Mouse (Mus musculus) spleen, adult 2 months (tissue): ENCODE results near the gene 1700069L16Rik.

Source experiments
- CTCF ChIP-seq: fragments of 200-500 bp; IDR thresholded peaks from 2 replicates; pipeline ENCODE4 v1.5.1; 2011; ENCODE audit warnings: mild to moderate bottlenecking, inconsistent platforms; ENCODE audit not compliant: insufficient read depth, insufficient read length, insufficient replicate concordance; ENCODE audit errors: extremely low read depth
- POLR2A ChIP-seq: fragments of 200-500 bp; IDR thresholded peaks from 2 replicates; pipeline ENCODE4 v1.6.1; 2011; ENCODE audit warnings: low read depth, low read length, inconsistent platforms

DNA sequence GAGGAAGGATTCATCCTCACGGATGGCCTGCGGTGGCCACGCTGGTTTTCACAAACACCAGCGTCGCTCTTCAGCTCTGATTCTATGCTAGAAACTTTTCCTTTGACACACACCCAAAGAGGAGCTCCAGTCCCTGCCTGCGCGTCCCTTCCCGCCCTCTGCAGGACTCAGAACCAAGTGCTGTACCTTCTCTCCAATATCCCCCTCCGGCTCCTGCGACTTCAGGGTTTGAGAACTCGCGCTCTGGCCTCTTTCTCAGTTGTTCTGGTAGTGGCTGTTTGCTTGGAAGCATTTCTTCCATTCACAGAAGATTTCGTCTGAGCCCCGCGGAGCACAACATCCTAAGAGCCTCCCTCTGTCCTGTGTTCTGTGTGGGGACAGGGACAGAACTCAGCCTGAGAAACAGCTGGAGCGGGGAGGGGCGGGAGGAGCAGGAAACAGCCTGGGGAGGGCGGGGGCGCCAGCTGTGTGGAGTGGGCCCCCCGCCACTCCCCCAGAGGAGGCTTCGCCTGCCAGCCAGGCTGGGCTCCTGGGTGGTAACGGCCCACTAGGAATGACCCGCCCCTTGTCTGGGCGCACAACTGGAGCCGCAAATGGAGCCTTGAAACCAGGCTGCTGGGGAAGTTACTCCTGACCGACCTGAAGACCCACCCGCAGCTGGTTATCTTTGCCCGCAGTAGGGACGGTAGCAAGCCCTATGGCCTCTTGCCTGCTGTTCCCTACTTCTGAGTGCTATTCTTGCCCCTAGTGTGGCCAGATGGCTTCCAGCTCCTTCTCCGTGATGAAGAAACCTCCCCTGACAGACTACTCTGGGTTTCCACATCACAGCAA lies 74.3 kb downstream of the 1700069L16Rik start, which contains the start of gene Cmklr1:
- TF ChIP-seq CTCF (no peak), POLR2A (no peak)
